Mouse (Mus musculus): Measurements from ENCODE around the gene Klhl31.

GRCm38 (mm10) chr9:77629708-77630107 lies 6.6 kb upstream of the Klhl31 start:
- no peak for TF ChIP-seq CTCF (conservative IDR thresholded peaks at IDR 0.05; ENCODE audit: insufficient read depth, insufficient read length, low read depth, low read length)
- TF ChIP-seq POLR2A (IDR thresholded peaks at IDR 0.05; ENCODE audit: low read depth, low read length), result no peak

Data from kidney, adult 2 months (tissue).